In genomic region chr8:83217196-83217595, GRCm38 (mm10) we compare ENCODE assay signal across 30 mouse cellular contexts. TPM values are rescaled to one million over a fixed set of nuclear protein-coding genes. Genes with fewer than 3 reads are reported as not detected.
DNase-seq lines count a peak whose midpoint lies in the region; ATAC-seq lines count a peak whose summit lies in the region.
"Had no signal": no experiment of that assay in that cellular context is flagged by ENCODE, and none has a peak within 500 bp of the region (broad histone marks: within the 10 kb centered on the region; RNA-seq: fewer than 3 reads in every experiment).

No protein-coding gene starts in this region.

- 0 out of 2 replicates have a peak overlapping the region, but pooled peaks have one; percentile 23 for H3K9ac ChIP-seq in liver, embryonic 13.5 days
- H3K9ac ChIP-seq in liver, embryonic 11.5 days (ENCODE audit: low read depth, low read length): no peak overlapping the region
- H3K9ac ChIP-seq in liver, embryonic 15.5 days: no peak overlapping the region
- no peak overlapping the region for H3K9ac ChIP-seq in liver, embryonic 16.5 days (ENCODE audit: low read depth, low read length)
- H3K9ac ChIP-seq: embryonic facial prominence, embryonic 12.5 days; embryonic facial prominence, embryonic 15.5 days; forebrain, postnatal 0 days; heart, embryonic 12.5 days; heart, embryonic 15.5 days; hindbrain, embryonic 14.5 days had no signal

- H3K9me3 ChIP-seq in heart, embryonic 10.5 days: no peaks in the 10 kb centered on the region
- H3K9me3 ChIP-seq in liver, embryonic 13.5 days (replicated peaks): no peaks in the 10 kb centered on the region
- H3K9me3 ChIP-seq in liver, embryonic 11.5 days (ENCODE audit: control insufficient read depth, low read length): no peaks in the 10 kb centered on the region
- no peaks in the 10 kb centered on the region for H3K9me3 ChIP-seq in liver, embryonic 15.5 days (replicated peaks)
- no peaks in the 10 kb centered on the region for H3K9me3 ChIP-seq in liver, embryonic 16.5 days (replicated peaks; ENCODE audit: control insufficient read depth, low read length)
- H3K9me3 ChIP-seq: embryonic facial prominence, embryonic 12.5 days; embryonic facial prominence, embryonic 15.5 days; heart, embryonic 12.5 days; heart, embryonic 15.5 days had no signal

- no peaks in the 10 kb centered on the region for H3K36me3 ChIP-seq in heart, embryonic 10.5 days
- H3K36me3 ChIP-seq in liver, embryonic 13.5 days: no peaks in the 10 kb centered on the region
- no peaks in the 10 kb centered on the region for H3K36me3 ChIP-seq in liver, embryonic 11.5 days (ENCODE audit: control insufficient read depth, insufficient read depth, low read length)
- no peaks in the 10 kb centered on the region for H3K36me3 ChIP-seq in liver, embryonic 15.5 days (replicated peaks)
- H3K36me3 ChIP-seq in liver, embryonic 16.5 days (ENCODE audit: control insufficient read depth, insufficient read depth): no peaks in the 10 kb centered on the region
- H3K36me3 ChIP-seq: embryonic facial prominence, embryonic 12.5 days; embryonic facial prominence, embryonic 15.5 days; heart, embryonic 12.5 days; heart, embryonic 15.5 days had no signal

- H3K4me3 ChIP-seq in heart, embryonic 10.5 days: no peak overlapping the region
- no peak overlapping the region for H3K4me3 ChIP-seq in liver, embryonic 13.5 days (replicated peaks)
- H3K4me3 ChIP-seq in liver, embryonic 11.5 days (ENCODE audit: low read depth, low read length): no peak overlapping the region
- no peak overlapping the region for H3K4me3 ChIP-seq in liver, embryonic 15.5 days (replicated peaks)
- H3K4me3 ChIP-seq in liver, embryonic 16.5 days (ENCODE audit: low read depth, low read length): no peak overlapping the region
- H3K4me3 ChIP-seq: embryonic facial prominence, embryonic 12.5 days; embryonic facial prominence, embryonic 15.5 days; erythroblast, embryonic 14.5 days; heart, adult 2 months; heart, embryonic 12.5 days; heart, embryonic 15.5 days had no signal

- intact Hi-C loops in heart, postnatal 10 days (cut with DNase I): no loop called here

- 87% methylated on average over 9 of the region's 9 CpGs for WGBS in heart, embryonic 10.5 days
- WGBS in liver, embryonic 13.5 days (ENCODE audit: insufficient replicate concordance): 73% methylated on average over 9 of the region's 9 CpGs
- 82% methylated on average over 9 of the region's 9 CpGs for WGBS in liver, embryonic 11.5 days
- 75% methylated on average over 9 of the region's 9 CpGs for WGBS in liver, embryonic 15.5 days (ENCODE audit: insufficient replicate concordance)
- WGBS in liver, embryonic 16.5 days (ENCODE audit: insufficient replicate concordance): 69% methylated on average over 9 of the region's 9 CpGs

- ATAC-seq in liver, embryonic 13.5 days (ENCODE audit: low read depth): no peak
- ATAC-seq in liver, embryonic 11.5 days (replicated peaks; ENCODE audit: low FRiP score): no peak
- no peak for ATAC-seq in liver, embryonic 15.5 days (ENCODE audit: insufficient read depth)
- no peak for ATAC-seq in liver, embryonic 16.5 days (ENCODE audit: low read depth)
- no peak for ATAC-seq in erythroblast, adult 5-6 weeks (replicated peaks; ENCODE audit: low FRiP score, poor library complexity, severe bottlenecking)
- ATAC-seq: CD4-positive, CD25-positive, alpha-beta regulatory T cell, adult 4 months; forebrain, embryonic 14.5 days; forebrain, postnatal 0 days; hindbrain, postnatal 0 days; inflammation-experienced regulatory T-cells, adult 6 months had no signal

- peak overlapping the region; percentile 44; the same call in 1 of the 2 replicates for H3K4me2 ChIP-seq in liver, embryonic 13.5 days
- no peak overlapping the region for H3K4me2 ChIP-seq in liver, embryonic 11.5 days
- no peak overlapping the region for H3K4me2 ChIP-seq in liver, embryonic 15.5 days
- H3K4me2 ChIP-seq in liver, embryonic 16.5 days (ENCODE audit: low read depth, low read length): no peak overlapping the region
- H3K4me2 ChIP-seq: embryonic facial prominence, embryonic 12.5 days; embryonic facial prominence, embryonic 15.5 days; heart, embryonic 12.5 days; heart, embryonic 15.5 days; hindbrain, embryonic 14.5 days had no signal

- H3K4me1 ChIP-seq in heart, embryonic 10.5 days: peaks cover 23% of the 10 kb centered on the region
- peaks cover 46% of the 10 kb centered on the region for H3K4me1 ChIP-seq in liver, embryonic 13.5 days (replicated peaks)
- peaks cover 17% of the 10 kb centered on the region for H3K4me1 ChIP-seq in liver, embryonic 11.5 days (replicated peaks; ENCODE audit: control insufficient read depth, insufficient read depth, low read length)
- peaks cover 43% of the 10 kb centered on the region for H3K4me1 ChIP-seq in liver, embryonic 15.5 days (replicated peaks)
- H3K4me1 ChIP-seq in liver, embryonic 16.5 days (ENCODE audit: control insufficient read depth, low read depth, low read length): peaks cover 38% of the 10 kb centered on the region
- H3K4me1 ChIP-seq: embryonic facial prominence, embryonic 12.5 days; embryonic facial prominence, embryonic 15.5 days had no signal

- DNase-seq in heart, embryonic 10.5 days (ENCODE audit: low spot score): no peak
- DNase-seq in heart, postnatal 10 days: no peak
- no peak for DNase-seq in liver, embryonic 13.5 days
- no peak for DNase-seq in liver, embryonic 11.5 days (ENCODE audit: low spot score)
- DNase-seq: adrenal gland, postnatal 14 days; cerebellum, adult 11 months; cerebellum, adult 2 months; cerebellum, adult 9-11 months; cerebellum, postnatal 25 days; forebrain, postnatal 0 days; gastrocnemius, postnatal 25 days; heart, adult 2 months; heart, postnatal 14 days; heart, postnatal 4 days had no signal

- H3K27me3 ChIP-seq in heart, embryonic 10.5 days (ENCODE audit: insufficient read depth, poor library complexity, severe bottlenecking): no peaks in the 10 kb centered on the region
- no peaks in the 10 kb centered on the region for H3K27me3 ChIP-seq in liver, embryonic 13.5 days
- H3K27me3 ChIP-seq in liver, embryonic 11.5 days (replicated peaks; ENCODE audit: control insufficient read depth, insufficient read depth, low read length): no peaks in the 10 kb centered on the region
- no peaks in the 10 kb centered on the region for H3K27me3 ChIP-seq in liver, embryonic 15.5 days
- no peaks in the 10 kb centered on the region for H3K27me3 ChIP-seq in liver, embryonic 16.5 days (ENCODE audit: control insufficient read depth, insufficient read depth, low read depth, low read length)
- H3K27me3 ChIP-seq: embryonic facial prominence, embryonic 12.5 days; embryonic facial prominence, embryonic 15.5 days; heart, embryonic 12.5 days; heart, embryonic 15.5 days had no signal

- H3K27ac ChIP-seq in heart, embryonic 10.5 days: peak overlapping the region; percentile 42; the same call in 1 of the 2 replicates
- H3K27ac ChIP-seq in liver, embryonic 13.5 days: peak overlapping the region; percentile 30; the same call in 1 of the 2 replicates
- H3K27ac ChIP-seq in liver, embryonic 11.5 days (ENCODE audit: low read depth, low read length): no peak overlapping the region
- H3K27ac ChIP-seq in liver, embryonic 15.5 days (replicated peaks): peak overlapping the region; percentile 87
- peak overlapping the region; percentile 3; the same call in 1 of the 2 replicates for H3K27ac ChIP-seq in liver, embryonic 16.5 days (ENCODE audit: low read length)
- H3K27ac ChIP-seq: embryonic facial prominence, embryonic 12.5 days; embryonic facial prominence, embryonic 15.5 days; heart, adult 2 months; heart, embryonic 15.5 days; hindbrain, embryonic 14.5 days; hindbrain, postnatal 0 days had no signal

RNA-seq across cellular contexts. Expression of gene Gm10645, which starts 51.2 kb away (rescaled TPM):
- polyA plus RNA-seq in heart, embryonic 10.5 days (2016; fragmentation: Nextera tagmentation; extraction: Ambion mirVana): 0.65 and 1.2 TPM in 2 replicates
- under 1 TPM in 1 of 2 experiments, not detected in 1; 0.31 TPM for total RNA-seq in heart, postnatal 10 days (2021)
- 0.35 and 0.37 TPM in 2 replicates for polyA plus RNA-seq in liver, embryonic 13.5 days (2015; fragmentation: Nextera tagmentation; extraction: Ambion mirVana)
- 0.38 and 0.86 TPM in 2 replicates for polyA plus RNA-seq in liver, embryonic 11.5 days (2014; fragmentation: Nextera tagmentation; extraction: Ambion mirVana)
- polyA plus RNA-seq in liver, embryonic 15.5 days (2015; fragmentation: Nextera tagmentation; extraction: Ambion mirVana): 0.15 and 0.29 TPM in 2 replicates
- 0.15 and 0.20 TPM in 2 replicates for polyA plus RNA-seq in liver, embryonic 16.5 days (2015; fragmentation: Nextera tagmentation; extraction: Ambion mirVana)
- total RNA-seq in erythroblast, adult 5-6 weeks (2015; ENCODE audit: low replicate concordance): not detected in 2 replicates
- total RNA-seq in erythroblast, adult 5-6 weeks (2017; ENCODE audit: low replicate concordance): not detected in 2 replicates
- total RNA-seq: adrenal gland, postnatal 14 days; common myeloid progenitor, adult 5-6 weeks; gastrocnemius, adult 8-10 months; gastrocnemius, postnatal 25 days; heart, postnatal 14 days; MEL had no signal
- polyA plus RNA-seq: CD4-positive, CD25-positive, alpha-beta regulatory T cell, adult 4 months; erythroblast, embryonic 14.5 days; inflammation-experienced regulatory T-cells, adult 6 months had no signal

RNA-seq across cellular contexts. Expression of gene Tbc1d9, which starts 52.0 kb away (rescaled TPM):
- 0.90 and 1.00 TPM in 2 replicates for polyA plus RNA-seq in heart, embryonic 10.5 days (2016; fragmentation: Nextera tagmentation; extraction: Ambion mirVana)
- 1 to 10 TPM; 4.5 to 5.2 TPM for total RNA-seq in heart, postnatal 10 days (2021)
- polyA plus RNA-seq in liver, embryonic 13.5 days (2015; fragmentation: Nextera tagmentation; extraction: Ambion mirVana): 0.51 and 0.71 TPM in 2 replicates
- 0.86 and 1.3 TPM in 2 replicates for polyA plus RNA-seq in liver, embryonic 11.5 days (2014; fragmentation: Nextera tagmentation; extraction: Ambion mirVana)
- 0.40 and 0.53 TPM in 2 replicates for polyA plus RNA-seq in liver, embryonic 15.5 days (2015; fragmentation: Nextera tagmentation; extraction: Ambion mirVana)
- polyA plus RNA-seq in liver, embryonic 16.5 days (2015; fragmentation: Nextera tagmentation; extraction: Ambion mirVana): 0.40 and 0.61 TPM in 2 replicates
- 2.5 and 2.7 TPM in 2 replicates for total RNA-seq in erythroblast, adult 5-6 weeks (2015; ENCODE audit: low replicate concordance)
- total RNA-seq in erythroblast, adult 5-6 weeks (2017; ENCODE audit: low replicate concordance): 2.0 and 2.6 TPM in 2 replicates
- total RNA-seq: MEL had no signal
- polyA plus RNA-seq: erythroblast, embryonic 14.5 days had no signal
